Mouse (Mus musculus) embryonic fibroblast, embryonic 13.5 days (primary cell): ENCODE data around the gene Tbc1d23.

Experiments used
- CTCF ChIP-seq: IDR thresholded peaks from 2 replicates; pipeline ENCODE4 v1.5.1; 2011; ENCODE audit warnings: mild to moderate bottlenecking, control low read depth, low read length, moderate library complexity, borderline replicate concordance; ENCODE audit not compliant: insufficient read depth
- POLR2A ChIP-seq: IDR thresholded peaks from 2 replicates; pipeline ENCODE4 v1.6.1; 2011; ENCODE audit warnings: low read depth, mild to moderate bottlenecking, control low read depth, low read length, moderate library complexity

GRCm38 (mm10) chr16:57250991-57251390 is 19.7 kb upstream of the Tbc1d23 start:
- TF ChIP-seq CTCF = no peak
- no peak for TF ChIP-seq POLR2A
